Mouse (Mus musculus): Measurements from ENCODE around the gene Capn13.

DNA sequence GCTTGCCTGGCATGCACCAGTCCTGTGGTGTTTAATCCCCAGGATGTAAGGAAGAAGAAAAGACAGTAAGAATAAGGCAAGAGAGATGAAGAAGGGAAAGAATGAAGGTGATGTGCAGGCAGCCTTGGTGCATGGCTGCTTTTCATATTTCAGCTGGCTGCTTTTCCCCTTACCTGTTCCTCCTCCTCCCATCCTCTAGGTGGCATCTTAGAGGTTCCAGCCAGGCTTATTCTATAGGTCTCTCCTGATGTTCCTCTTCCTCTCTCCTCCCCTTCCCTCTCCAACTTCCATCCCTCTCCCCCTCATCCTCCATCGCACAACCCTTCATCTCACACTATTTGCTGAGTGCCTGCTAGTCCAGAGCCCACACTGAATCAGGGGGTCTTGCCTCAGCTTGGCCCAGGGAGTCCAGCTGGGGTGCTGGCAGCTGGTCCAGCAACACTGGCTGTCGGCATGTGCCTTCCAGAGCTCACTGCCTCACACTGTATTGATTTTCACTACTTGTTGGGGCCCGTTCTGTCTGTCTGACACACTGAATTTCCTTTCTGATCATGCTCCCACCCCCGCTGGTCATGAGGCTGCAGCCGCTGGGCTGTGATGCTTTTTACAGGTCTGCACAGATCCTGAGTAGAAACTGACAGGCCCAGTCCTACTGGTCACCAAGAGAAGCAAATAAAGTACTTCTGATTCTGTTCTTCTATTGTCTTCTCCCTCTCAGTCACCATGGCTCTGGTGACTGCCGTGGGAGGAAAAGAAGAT lies 56.9 kb downstream of the Capn13 start:
- TF ChIP-seq HCFC1 (IDR thresholded peaks at IDR 0.05; ENCODE audit: borderline replicate concordance, insufficient read depth, low read length) = no peak
- TF ChIP-seq ZNF384 (IDR thresholded peaks at IDR 0.05; ENCODE audit: low read depth, low read length) = no peak
- TF ChIP-seq CHD2 (IDR thresholded peaks at IDR 0.05; ENCODE audit: low read depth, low read length) = no peak
- no peak for TF ChIP-seq ZC3H11A (IDR thresholded peaks at IDR 0.05; ENCODE audit: borderline replicate concordance, low read depth, low read length)
